Mouse (Mus musculus): ENCODE measurements around the gene Rev1. TPM values are rescaled to one million over a fixed set of nuclear protein-coding genes. Genes with fewer than 3 reads are reported as not detected.

Gene Rev1
- polyA plus RNA-seq, 1 experiment from 2014 or later = 39.2 TPM

Other genes with a start within 250 kb of the Rev1 start
- 23.6 and 27.8 TPM in 2 replicates for gene Mitd1, start 239.4 kb downstream of the Rev1 start, polyA plus RNA-seq (2016; fragmentation: Nextera tagmentation; extraction: Ambion mirVana)
- 252 and 263 TPM in 2 replicates for gene Mrpl30, start 239.3 kb downstream of the Rev1 start, polyA plus RNA-seq (2016; fragmentation: Nextera tagmentation; extraction: Ambion mirVana)
- gene Lyg2, start 213.3 kb downstream of the Rev1 start, polyA plus RNA-seq (2016; fragmentation: Nextera tagmentation; extraction: Ambion mirVana) = not detected in 2 replicates
- gene Lyg1, start 172.0 kb downstream of the Rev1 start, polyA plus RNA-seq (2016; fragmentation: Nextera tagmentation; extraction: Ambion mirVana) = not detected in 2 replicates
- 134 and 140 TPM in 2 replicates for gene Txndc9, start 131.9 kb downstream of the Rev1 start, polyA plus RNA-seq (2016; fragmentation: Nextera tagmentation; extraction: Ambion mirVana)
- gene Eif5b, start 131.8 kb downstream of the Rev1 start, polyA plus RNA-seq (2016; fragmentation: Nextera tagmentation; extraction: Ambion mirVana) = 28.4 and 28.5 TPM in 2 replicates